Mouse (Mus musculus) T-cell, adult 2 months (primary cell): ENCODE measurements around the gene Miga2.
A peak's percentile ranks its signal among the peaks of the same experiment; 100 is the strongest.

Experiments
- DNase-seq: peaks from one replicate; pipeline ENCODE4 v3.0.0; 2022; ENCODE audit warnings: low spot score

Gene Miga2

GRCm38 (mm10) chr2:30363773-30364650, at the start of gene Miga2:
Miga2 (plus strand) TSS chr2:30364233.
- DNase-seq: peak; percentile 95

- DNase-seq: no peak
These were observed 47.9 kb upstream of the Miga2 start for GRCm38 (mm10) chr2:30316136-30316535.

DNA sequence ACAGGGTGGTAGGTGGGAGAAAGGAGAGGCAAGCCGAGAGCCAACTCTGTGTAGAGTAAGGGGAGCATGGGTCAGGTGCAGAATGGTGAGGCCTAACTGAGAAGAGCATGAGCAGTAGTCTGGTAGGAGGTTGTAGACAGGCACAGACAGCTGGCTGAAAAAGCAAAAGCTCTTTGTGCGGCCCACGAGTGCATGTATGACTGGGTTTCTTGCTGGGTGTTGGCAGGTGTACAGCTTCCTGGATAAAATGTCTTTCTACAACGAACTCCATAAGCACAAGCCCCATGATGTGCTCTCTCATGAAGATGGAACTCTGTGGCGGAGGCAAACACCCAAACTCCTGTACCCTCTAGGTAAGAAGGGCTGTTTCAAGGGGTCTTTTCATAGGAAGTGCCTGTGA, 47.1 kb upstream of the Miga2 start:
- no peak for DNase-seq

DNA sequence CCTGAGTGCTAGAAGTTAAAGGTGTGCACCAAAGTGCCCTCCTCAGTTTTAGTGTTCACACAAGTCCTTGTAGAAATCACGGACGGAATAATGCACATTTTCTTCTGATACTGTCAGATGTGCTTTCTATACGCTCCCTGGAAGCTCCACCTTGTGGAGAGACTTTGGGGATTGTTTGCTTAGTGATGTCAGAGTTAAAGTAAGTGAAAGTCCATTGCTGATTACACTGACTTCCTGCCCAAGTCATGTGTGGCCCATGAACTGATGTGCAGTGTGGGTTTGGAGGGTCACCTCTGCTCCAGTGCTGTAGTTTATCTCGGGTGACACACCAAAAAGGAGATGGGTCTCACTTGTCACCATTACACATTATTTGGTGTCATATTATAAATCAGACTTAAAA, 44.8 kb upstream of the Miga2 start:
- no peak for DNase-seq

GRCm38 (mm10) chr2:30323111-30323510, 40.9 kb upstream of the Miga2 start:
- DNase-seq: no peak

GRCm38 (mm10) chr2:30325296-30325695, 38.7 kb upstream of the Miga2 start:
- no peak for DNase-seq

- DNase-seq: no peak
These were observed 36.8 kb upstream of the Miga2 start for GRCm38 (mm10) chr2:30327276-30327675.

GRCm38 (mm10) chr2:30328791-30329190, 35.2 kb upstream of the Miga2 start:
- DNase-seq: no peak

DNA sequence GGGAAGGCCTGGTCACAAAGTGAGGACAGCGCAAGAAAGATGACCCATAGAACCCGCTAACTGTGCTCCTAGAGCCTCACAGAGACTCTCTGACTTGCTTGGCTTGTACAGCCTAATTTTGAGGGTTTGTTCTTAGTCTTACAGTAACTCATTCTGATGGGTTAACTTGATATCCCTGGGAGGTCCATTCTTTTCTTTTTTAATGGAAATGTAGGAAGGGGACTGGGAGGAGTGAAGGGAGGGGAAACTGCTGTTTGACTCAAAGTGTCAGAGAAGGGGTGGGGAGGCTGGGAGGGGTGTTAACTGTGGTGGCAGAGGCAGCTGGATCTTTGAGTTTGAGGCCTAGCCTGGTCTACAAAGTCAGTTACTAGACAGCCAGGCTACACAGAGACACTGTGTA, 28.7 kb upstream of the Miga2 start:
- no peak for DNase-seq

- DNase-seq: no peak
These were observed 27.7 kb upstream of the Miga2 start for GRCm38 (mm10) chr2:30336174-30336915.

DNA sequence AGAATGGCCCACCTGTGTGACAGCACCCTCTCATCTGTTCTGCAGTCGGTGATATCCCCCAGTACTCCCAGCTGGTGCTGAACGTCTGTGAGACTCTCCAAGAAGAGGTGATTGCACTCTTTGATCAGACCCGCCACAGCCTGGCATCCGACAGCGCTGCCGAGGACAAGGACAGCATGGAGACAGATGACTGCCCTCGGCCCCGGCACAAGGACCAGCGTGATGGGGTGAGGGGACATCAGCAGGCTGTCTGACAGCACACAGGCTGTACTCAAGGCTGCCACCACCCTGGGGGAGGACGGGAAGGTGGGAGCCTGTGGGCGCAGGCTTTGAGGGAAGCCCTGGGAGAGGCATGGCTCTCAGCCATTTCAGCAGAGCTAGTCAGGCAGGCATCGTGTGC, 26.9 kb upstream of the Miga2 start:
- DNase-seq: no peak

GRCm38 (mm10) chr2:30342061-30342460, 22.0 kb upstream of the Miga2 start:
- no peak for DNase-seq

GRCm38 (mm10) chr2:30342544-30342943, 21.5 kb upstream of the Miga2 start:
- no peak for DNase-seq

- DNase-seq: no peak
These were observed 20.4 kb upstream of the Miga2 start for GRCm38 (mm10) chr2:30343601-30344137.

- DNase-seq: no peak
These were observed 17.9 kb upstream of the Miga2 start for GRCm38 (mm10) chr2:30345971-30346676.

DNA sequence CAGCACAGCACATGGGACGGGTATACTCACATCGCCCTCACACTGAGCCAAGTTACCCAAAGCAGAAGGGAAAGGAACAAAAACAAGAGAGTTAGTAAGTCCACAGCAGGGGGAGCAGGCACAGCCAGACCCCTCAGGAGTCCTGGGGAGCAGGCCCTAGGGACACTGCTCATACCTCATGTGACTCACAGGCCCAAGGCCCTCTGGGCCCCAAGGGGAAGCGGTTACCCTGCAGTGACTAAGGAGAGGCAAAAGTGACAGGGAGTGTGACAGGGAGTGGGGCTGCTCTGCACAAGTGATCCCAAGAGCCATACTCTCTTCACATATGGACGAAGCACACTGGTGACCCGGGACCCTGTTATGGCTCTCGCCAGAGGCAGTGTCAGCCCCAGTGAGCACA, 14.8 kb upstream of the Miga2 start:
- DNase-seq: no peak

DNA sequence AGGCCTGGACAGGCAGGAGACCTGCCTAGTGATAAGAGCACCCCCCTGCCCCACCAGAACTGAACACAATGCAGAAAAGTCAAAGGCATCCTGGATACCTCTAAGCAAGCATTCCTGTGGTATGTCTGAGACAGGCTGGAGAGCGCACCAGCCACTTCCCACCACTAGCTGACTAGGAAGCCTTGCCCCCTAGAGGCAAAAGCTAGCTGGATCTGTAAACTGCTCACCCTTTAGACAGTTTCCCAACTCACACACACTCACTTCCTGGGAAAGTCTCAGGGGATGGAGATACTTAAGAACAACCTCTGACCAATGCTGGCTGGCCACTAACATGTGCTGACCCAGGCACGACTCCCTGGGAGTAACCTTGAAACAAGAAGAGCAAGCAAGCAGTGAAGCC, 12.9 kb upstream of the Miga2 start:
- no peak for DNase-seq

GRCm38 (mm10) chr2:30355861-30356260, 8.2 kb upstream of the Miga2 start:
- no peak for DNase-seq

- DNase-seq: no peak
These were observed 7.8 kb upstream of the Miga2 start for GRCm38 (mm10) chr2:30356266-30356665.

- no peak for DNase-seq
These were observed 7.1 kb upstream of the Miga2 start for GRCm38 (mm10) chr2:30356906-30357305.

DNA sequence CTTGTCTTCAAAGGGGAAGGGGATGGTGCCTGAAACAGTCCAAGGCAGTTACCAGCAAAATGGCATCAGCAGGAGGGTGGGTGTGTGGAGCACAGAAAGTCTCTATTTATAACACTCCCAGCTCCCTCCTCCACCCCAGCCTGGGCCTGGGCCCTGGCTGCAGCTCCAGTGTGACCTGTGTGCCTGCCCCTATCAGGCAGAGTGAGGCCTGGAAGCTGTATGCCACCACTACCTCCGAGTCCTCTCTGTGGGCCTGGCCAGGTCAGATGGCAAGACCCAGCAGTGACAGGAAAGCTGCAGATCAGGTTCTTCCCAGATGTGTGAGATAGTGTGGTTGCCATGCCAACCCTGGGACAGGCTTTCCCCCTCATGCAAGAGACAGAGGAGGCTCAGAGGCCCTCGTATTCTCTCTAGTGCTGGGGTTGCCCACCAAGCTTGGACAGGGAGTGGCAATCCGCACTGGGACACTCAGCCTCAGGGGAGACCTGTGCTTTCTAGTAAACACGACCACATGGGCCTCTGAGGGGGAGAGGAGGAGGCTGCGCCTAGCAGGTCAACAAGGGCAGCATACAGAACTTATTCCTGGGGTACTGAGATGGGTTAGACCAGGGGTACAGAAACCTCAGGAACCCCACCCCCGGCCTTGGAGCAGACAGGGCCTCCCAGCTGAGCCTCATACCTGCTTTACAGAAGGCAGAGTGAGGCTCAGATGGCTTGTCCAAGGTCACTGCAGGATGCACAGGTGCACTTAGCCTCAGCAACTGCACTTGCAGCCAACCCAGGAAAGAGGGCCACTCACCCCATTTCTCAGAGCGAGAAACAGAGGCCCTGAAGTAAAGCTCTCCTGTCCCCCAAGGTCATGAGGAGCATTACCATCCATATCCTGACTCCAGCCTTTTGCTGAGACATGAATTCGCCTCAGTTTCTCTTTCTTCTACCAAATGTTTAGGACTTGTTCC, 6.2 kb upstream of the Miga2 start:
- no peak for DNase-seq
